Mouse (Mus musculus): Measurements from ENCODE around the gene Olfr976. TPM values are rescaled to one million over a fixed set of nuclear protein-coding genes. Genes with fewer than 3 reads are reported as not detected.
"Not testable (repeated sequence)": the region's sequence is repeated elsewhere in the genome, so short reads cannot be mapped to it uniquely, and the experiment has no call there.

Gene Olfr976
- total and polyA plus RNA-seq, 3 experiments, result not detected

GRCm38 (mm10) chr9:39937201-39937600, 23.7 kb downstream of the Olfr976 start, which contains the start of gene Olfr974:
Gene Olfr974 (plus strand): TSS chr9:39937501.
- Histone ChIP-seq H3K36me3 (ENCODE audit: control insufficient read depth in 1 of 2, insufficient read depth in 2 of 2, low read length in 2 of 2) (no peaks in the 10 kb centered on the region), H3K4me3 (ENCODE audit: control insufficient read depth in 1 of 2, insufficient read depth in 1 of 2, low read depth in 2 of 2, low read length in 2 of 2) (no peak within 1 kb of the TSS), H3K27ac (ENCODE audit: control insufficient read depth, low read depth, low read length) (no peak within 1 kb of the TSS), H3K4me1 (ENCODE audit: control insufficient read depth in 1 of 2, insufficient read depth in 2 of 2, low read length in 2 of 2) (no peaks in the 10 kb centered on the region), H3K9ac (ENCODE audit: control insufficient read depth, low read depth, low read length, poor library complexity, severe bottlenecking) (no peak within 1 kb of the TSS), H3K9me3 (replicated peaks; ENCODE audit: insufficient read depth, low read length) (no peaks in the 10 kb centered on the region), H3K79me2 (ENCODE audit: control insufficient read depth, insufficient read depth, low read length, poor library complexity) (no peaks in the 10 kb centered on the region), H3K27me3 (ENCODE audit: control insufficient read depth in 1 of 2, insufficient read depth in 2 of 2, low read length in 2 of 2) (no peaks in the 10 kb centered on the region)
- no peak for DNase-seq (ENCODE audit: low read depth, low spot score)
- TF ChIP-seq USF1 (IDR thresholded peaks at IDR 0.05; ENCODE audit: low read depth, low read length) (no peak), CTCF (IDR thresholded peaks at IDR 0.05 in 2 of 3, conservative IDR thresholded peaks at IDR 0.05 in 1 of 3; ENCODE audit: control insufficient read depth in 1 of 3, insufficient read depth in 1 of 3, low read depth in 2 of 3, low read length in 3 of 3, poor library complexity in 1 of 3, severe bottlenecking in 1 of 3) (no peak), ZKSCAN1 (IDR thresholded peaks at IDR 0.05; ENCODE audit: low read depth, low read length) (no peak), ZMIZ1 (IDR thresholded peaks at IDR 0.05; ENCODE audit: low read depth, low read length) (no peak), MYB (IDR thresholded peaks at IDR 0.05; ENCODE audit: low read depth, low read length) (no peak), TBP (IDR thresholded peaks at IDR 0.05; ENCODE audit: low read depth, low read length) (no peak), ZC3H11A (IDR thresholded peaks at IDR 0.05; ENCODE audit: low read depth, low read length) (no peak), ETS1 (IDR thresholded peaks at IDR 0.05; ENCODE audit: low read depth, low read length) (no peak), NELFE (IDR thresholded peaks at IDR 0.05; ENCODE audit: low read depth, low read length) (no peak), HCFC1 (IDR thresholded peaks at IDR 0.05; ENCODE audit: low read depth, low read length) (no peak)

DNA sequence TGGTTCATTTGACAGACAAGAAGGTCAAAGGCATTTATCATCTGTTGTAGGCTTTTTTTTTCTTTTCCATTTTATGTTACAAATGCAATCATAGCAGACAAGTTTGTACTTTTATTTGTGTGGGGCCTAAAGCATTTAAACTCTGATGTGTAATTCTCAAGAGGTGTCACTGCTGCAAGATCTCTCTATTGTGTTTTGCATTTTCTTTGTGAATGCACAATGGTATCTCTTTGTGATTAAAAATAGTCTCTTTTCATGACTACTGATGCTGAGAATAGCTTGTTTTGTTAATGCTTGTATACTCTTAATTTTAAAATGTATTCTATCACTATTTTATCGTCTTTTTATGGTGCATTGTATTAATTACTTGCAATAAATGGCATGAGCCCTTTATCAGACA, 32.1 kb downstream of the Olfr976 start:
- not testable (repeated sequence) for DNase-seq (ENCODE audit: low read depth, low spot score); H3K36me3 ChIP-seq (ENCODE audit: control insufficient read depth in 1 of 2, insufficient read depth in 2 of 2, low read length in 2 of 2); H3K9ac ChIP-seq (ENCODE audit: control insufficient read depth, low read depth, low read length, poor library complexity, severe bottlenecking); H3K27me3 ChIP-seq (ENCODE audit: control insufficient read depth in 1 of 2, insufficient read depth in 2 of 2, low read length in 2 of 2); H3K79me2 ChIP-seq (ENCODE audit: control insufficient read depth, insufficient read depth, low read length, poor library complexity); H3K4me3 ChIP-seq (ENCODE audit: control insufficient read depth in 1 of 2, insufficient read depth in 1 of 2, low read depth in 2 of 2, low read length in 2 of 2); H3K27ac ChIP-seq (ENCODE audit: control insufficient read depth, low read depth, low read length); H3K9me3 ChIP-seq (replicated peaks; ENCODE audit: insufficient read depth, low read length); H3K4me1 ChIP-seq (ENCODE audit: control insufficient read depth in 1 of 2, insufficient read depth in 2 of 2, low read length in 2 of 2)

DNA sequence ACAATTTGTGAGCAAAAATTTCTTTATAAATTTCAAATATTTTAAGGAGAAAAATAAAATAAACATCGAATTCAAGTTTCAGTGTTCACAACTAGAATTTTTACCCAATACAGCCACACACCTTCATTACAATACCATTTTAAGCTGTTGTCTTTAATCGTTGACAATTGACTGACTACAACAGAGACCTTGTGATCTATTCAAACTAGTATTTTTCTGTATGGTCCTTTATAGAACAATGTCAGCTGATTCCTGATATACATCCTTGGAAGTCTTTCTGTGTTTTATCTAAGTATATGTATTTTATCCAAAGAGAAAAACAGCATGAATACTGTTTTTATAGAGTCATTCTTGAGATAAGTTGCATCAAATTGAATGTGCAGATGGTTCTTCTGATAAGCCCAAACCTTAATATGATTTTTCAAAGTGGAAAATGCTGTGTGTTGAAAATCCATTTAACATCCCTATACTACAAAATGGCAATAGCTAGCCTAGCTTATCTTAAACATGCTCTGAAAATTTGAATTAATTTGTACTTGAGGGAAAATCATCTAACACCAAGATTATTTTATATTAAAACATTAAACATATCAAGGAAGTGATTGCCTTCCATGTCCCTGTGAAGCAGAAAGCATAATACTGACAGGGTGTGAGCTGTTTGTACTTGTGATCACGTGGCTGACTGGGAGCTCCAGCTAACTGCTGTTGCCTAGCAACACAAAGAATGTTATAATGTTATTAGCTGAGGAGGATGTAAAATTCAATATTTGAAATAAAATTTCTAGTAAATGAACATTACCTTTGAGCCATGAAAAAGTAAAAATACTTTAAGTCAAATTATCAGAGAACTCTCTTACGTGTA, 32.7 kb downstream of the Olfr976 start:
- H3K27me3 ChIP-seq (ENCODE audit: control insufficient read depth in 1 of 2, insufficient read depth in 2 of 2, low read length in 2 of 2); H3K9ac ChIP-seq (ENCODE audit: control insufficient read depth, low read depth, low read length, poor library complexity, severe bottlenecking); H3K4me3 ChIP-seq (ENCODE audit: control insufficient read depth in 1 of 2, insufficient read depth in 1 of 2, low read depth in 2 of 2, low read length in 2 of 2); H3K27ac ChIP-seq (ENCODE audit: control insufficient read depth, low read depth, low read length); DNase-seq (ENCODE audit: low read depth, low spot score); H3K4me1 ChIP-seq (ENCODE audit: control insufficient read depth in 1 of 2, insufficient read depth in 2 of 2, low read length in 2 of 2); H3K9me3 ChIP-seq (replicated peaks; ENCODE audit: insufficient read depth, low read length); H3K79me2 ChIP-seq (ENCODE audit: control insufficient read depth, insufficient read depth, low read length, poor library complexity); H3K36me3 ChIP-seq (ENCODE audit: control insufficient read depth in 1 of 2, insufficient read depth in 2 of 2, low read length in 2 of 2): not testable (repeated sequence)

Measured in MEL (cell line).